Mouse (Mus musculus): Measurements from ENCODE around the gene Gm8677. TPM values are rescaled to one million over a fixed set of nuclear protein-coding genes. Genes with fewer than 3 reads are reported as not detected.
"Not testable (repeated sequence)": the region's sequence is repeated elsewhere in the genome, so short reads cannot be mapped to it uniquely, and the experiment has no call there.

The Gm8677 gene
- polyA plus RNA-seq (2012; rRNA removed) (not detected in 2 replicates), polyA plus RNA-seq (2014; fragmentation: Nextera tagmentation; extraction: Ambion mirVana) (not detected in 2 replicates)

GRCm38 (mm10) chr7:22534787-22535186, at the start of gene Gm8677:
Gm8677 (minus strand) TSS chr7:22534887.
- not testable (repeated sequence) for H3K9me3 ChIP-seq (ENCODE audit: control insufficient read depth, low read length); H3K9ac ChIP-seq (ENCODE audit: low read depth, low read length, severe bottlenecking); H3K4me1 ChIP-seq (ENCODE audit: control insufficient read depth, insufficient read depth, low read length); H3K4me2 ChIP-seq (replicated peaks; ENCODE audit: low read depth, low read length, severe bottlenecking); ATAC-seq (ENCODE audit: low FRiP score, low read depth); H3K36me3 ChIP-seq (ENCODE audit: control insufficient read depth, insufficient read depth, low read length); H3K27ac ChIP-seq (replicated peaks; ENCODE audit: low read depth, low read length); H3K27me3 ChIP-seq (ENCODE audit: control insufficient read depth, insufficient read depth, low read length); H3K4me3 ChIP-seq (replicated peaks; ENCODE audit: low read length); DNase-seq (ENCODE audit: low spot score)
- no CpG with 5 or more reads among the region's 1 CpGs for WGBS

GRCm38 (mm10) chr7:22565243-22565642, 30.6 kb upstream of the Gm8677 start, which contains the start of gene Gm4201:
Gm4201 (minus strand) TSS chr7:22565343.
- whole genome bisulfite sequencing, result no CpG with 5 or more reads among the region's 3 CpGs
- DNase-seq (ENCODE audit: low spot score); H3K9me3 ChIP-seq (ENCODE audit: control insufficient read depth, low read length); H3K27ac ChIP-seq (replicated peaks; ENCODE audit: low read depth, low read length); H3K4me3 ChIP-seq (replicated peaks; ENCODE audit: low read length); H3K27me3 ChIP-seq (ENCODE audit: control insufficient read depth, insufficient read depth, low read length); H3K36me3 ChIP-seq (ENCODE audit: control insufficient read depth, insufficient read depth, low read length); ATAC-seq (ENCODE audit: low FRiP score, low read depth); H3K4me2 ChIP-seq (replicated peaks; ENCODE audit: low read depth, low read length, severe bottlenecking); H3K4me1 ChIP-seq (ENCODE audit: control insufficient read depth, insufficient read depth, low read length); H3K9ac ChIP-seq (ENCODE audit: low read depth, low read length, severe bottlenecking): not testable (repeated sequence)

DNA sequence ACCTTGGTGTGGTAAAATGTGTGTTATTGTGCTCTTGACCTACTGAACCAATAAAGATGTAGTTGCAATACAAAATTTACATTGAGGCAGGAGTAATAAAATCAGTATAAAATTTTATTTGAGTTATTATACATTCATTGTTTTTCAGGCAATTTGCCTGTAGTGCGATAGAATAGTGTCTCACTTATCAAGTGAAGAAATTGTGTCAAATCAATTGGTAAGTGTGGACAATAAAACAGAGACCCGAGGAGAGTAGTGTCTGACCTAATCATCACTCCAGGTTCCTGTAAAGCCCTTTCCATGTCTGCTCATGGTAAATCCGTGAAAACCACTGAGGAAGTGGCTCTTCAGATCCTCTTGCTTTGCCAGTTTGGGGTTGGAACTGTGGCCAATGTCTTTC, 12.0 kb downstream of the Gm8677 start, which contains the start of gene Vmn1r152:
Gene Vmn1r152, plus strand, starts transcription at position 301 of the 400 bp plus-strand sequence.
- not testable (repeated sequence) for H3K27me3 ChIP-seq (ENCODE audit: control insufficient read depth, insufficient read depth, low read length); H3K4me1 ChIP-seq (ENCODE audit: control insufficient read depth, insufficient read depth, low read length); ATAC-seq (ENCODE audit: low FRiP score, low read depth); H3K36me3 ChIP-seq (ENCODE audit: control insufficient read depth, insufficient read depth, low read length); H3K4me2 ChIP-seq (replicated peaks; ENCODE audit: low read depth, low read length, severe bottlenecking); H3K27ac ChIP-seq (replicated peaks; ENCODE audit: low read depth, low read length); H3K9me3 ChIP-seq (ENCODE audit: control insufficient read depth, low read length); H3K9ac ChIP-seq (ENCODE audit: low read depth, low read length, severe bottlenecking); H3K4me3 ChIP-seq (replicated peaks; ENCODE audit: low read length); DNase-seq (ENCODE audit: low spot score)
- no CpG with 5 or more reads among the region's 3 CpGs for WGBS

DNA sequence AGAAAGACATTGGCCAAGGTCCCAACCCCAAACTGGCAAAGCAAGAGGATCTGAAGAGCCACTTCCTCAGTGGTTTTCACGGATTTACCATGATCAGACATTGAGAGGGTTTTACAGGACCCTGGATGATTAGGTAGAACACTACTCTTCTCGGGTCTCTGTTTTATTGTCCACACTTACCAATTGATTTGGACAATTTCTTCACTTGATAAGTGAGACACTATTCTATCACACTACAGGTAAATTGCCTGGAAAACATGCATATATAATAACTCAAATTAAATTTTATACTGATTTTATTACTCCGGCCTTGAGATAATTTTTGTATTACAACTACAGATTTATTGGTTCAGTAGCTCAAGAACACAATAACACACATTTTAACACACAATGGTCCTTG, 35.1 kb downstream of the Gm8677 start, which contains the start of gene Vmn1r151:
Gene Vmn1r151, minus strand, starts transcription at position 101 of the 400 bp plus-strand sequence.
- H3K4me3 ChIP-seq (replicated peaks; ENCODE audit: low read length); H3K36me3 ChIP-seq (ENCODE audit: control insufficient read depth, insufficient read depth, low read length); DNase-seq (ENCODE audit: low spot score); ATAC-seq (ENCODE audit: low FRiP score, low read depth); H3K9me3 ChIP-seq (ENCODE audit: control insufficient read depth, low read length); H3K27me3 ChIP-seq (ENCODE audit: control insufficient read depth, insufficient read depth, low read length); H3K9ac ChIP-seq (ENCODE audit: low read depth, low read length, severe bottlenecking); H3K4me1 ChIP-seq (ENCODE audit: control insufficient read depth, insufficient read depth, low read length); H3K4me2 ChIP-seq (replicated peaks; ENCODE audit: low read depth, low read length, severe bottlenecking); H3K27ac ChIP-seq (replicated peaks; ENCODE audit: low read depth, low read length): not testable (repeated sequence)
- WGBS, result 39% methylated on average over 1 of the region's 3 CpGs

Other genes starting within 250 kb of the Gm8677 start
- gene Gm4187, start 205.2 kb downstream of the Gm8677 start, polyA plus RNA-seq (2012; rRNA removed), result not detected in 2 replicates
- gene Gm4187, start 205.2 kb downstream of the Gm8677 start, polyA plus RNA-seq (2014; fragmentation: Nextera tagmentation; extraction: Ambion mirVana), result not detected in 2 replicates
- gene Gm8660, start 163.8 kb downstream of the Gm8677 start, polyA plus RNA-seq (2012; rRNA removed), result not detected in 2 replicates
- gene Gm8660, start 163.8 kb downstream of the Gm8677 start, polyA plus RNA-seq (2014; fragmentation: Nextera tagmentation; extraction: Ambion mirVana), result not detected in 2 replicates
- not detected in 2 replicates for gene Vmn1r148, start 121.3 kb downstream of the Gm8677 start, polyA plus RNA-seq (2012; rRNA removed)
- gene Vmn1r148, start 121.3 kb downstream of the Gm8677 start, polyA plus RNA-seq (2014; fragmentation: Nextera tagmentation; extraction: Ambion mirVana), result not detected in 2 replicates
- gene Vmn1r149, start 96.7 kb downstream of the Gm8677 start, polyA plus RNA-seq (2012; rRNA removed), result not detected in 2 replicates
- gene Vmn1r149, start 96.7 kb downstream of the Gm8677 start, polyA plus RNA-seq (2014; fragmentation: Nextera tagmentation; extraction: Ambion mirVana), result not detected in 2 replicates
- not detected in 2 replicates for gene Gm10665, start 70.8 kb downstream of the Gm8677 start, polyA plus RNA-seq (2012; rRNA removed)
- not detected in 2 replicates for gene Gm10665, start 70.8 kb downstream of the Gm8677 start, polyA plus RNA-seq (2014; fragmentation: Nextera tagmentation; extraction: Ambion mirVana)
- gene Vmn1r151, start 35.2 kb downstream of the Gm8677 start, polyA plus RNA-seq (2012; rRNA removed), result not detected in 2 replicates
- not detected in 2 replicates for gene Vmn1r151, start 35.2 kb downstream of the Gm8677 start, polyA plus RNA-seq (2014; fragmentation: Nextera tagmentation; extraction: Ambion mirVana)
- not detected in 2 replicates for gene Vmn1r152, start 11.9 kb downstream of the Gm8677 start, polyA plus RNA-seq (2012; rRNA removed)
- gene Vmn1r152, start 11.9 kb downstream of the Gm8677 start, polyA plus RNA-seq (2014; fragmentation: Nextera tagmentation; extraction: Ambion mirVana), result not detected in 2 replicates
- gene Gm4201, start 30.5 kb upstream of the Gm8677 start, polyA plus RNA-seq (2012; rRNA removed), result not detected in 2 replicates
- gene Gm4201, start 30.5 kb upstream of the Gm8677 start, polyA plus RNA-seq (2014; fragmentation: Nextera tagmentation; extraction: Ambion mirVana), result not detected in 2 replicates
- not detected in 2 replicates for gene Gm4565, start 53.2 kb upstream of the Gm8677 start, polyA plus RNA-seq (2012; rRNA removed)
- not detected in 2 replicates for gene Gm4565, start 53.2 kb upstream of the Gm8677 start, polyA plus RNA-seq (2014; fragmentation: Nextera tagmentation; extraction: Ambion mirVana)
- not detected in 2 replicates for gene Vmn1r155, start 123.1 kb upstream of the Gm8677 start, polyA plus RNA-seq (2012; rRNA removed)
- not detected in 2 replicates for gene Vmn1r155, start 123.1 kb upstream of the Gm8677 start, polyA plus RNA-seq (2014; fragmentation: Nextera tagmentation; extraction: Ambion mirVana)
- gene Gm8693, start 157.4 kb upstream of the Gm8677 start, polyA plus RNA-seq (2012; rRNA removed), result not detected in 2 replicates
- not detected in 2 replicates for gene Gm8693, start 157.4 kb upstream of the Gm8677 start, polyA plus RNA-seq (2014; fragmentation: Nextera tagmentation; extraction: Ambion mirVana)
- not detected in 2 replicates for gene Gm4567, start 184.8 kb upstream of the Gm8677 start, polyA plus RNA-seq (2012; rRNA removed)
- not detected in 2 replicates for gene Gm4567, start 184.8 kb upstream of the Gm8677 start, polyA plus RNA-seq (2014; fragmentation: Nextera tagmentation; extraction: Ambion mirVana)
- gene Vmn1r157, start 226.8 kb upstream of the Gm8677 start, polyA plus RNA-seq (2012; rRNA removed), result not detected in 2 replicates
- not detected in 2 replicates for gene Vmn1r157, start 226.8 kb upstream of the Gm8677 start, polyA plus RNA-seq (2014; fragmentation: Nextera tagmentation; extraction: Ambion mirVana)